Mouse (Mus musculus) kidney, embryonic 16.5 days (tissue): ENCODE measurements around the gene Nbr1. TPM values are rescaled to one million over a fixed set of nuclear protein-coding genes. Genes with fewer than 3 reads are reported as not detected.

Source experiments
- polyA plus RNA-seq: library from polyadenylated mRNA; unstranded; fragments of >200 nt; fragmentation: Nextera tagmentation; extraction: Ambion mirVana; gene quantifications from 2 replicates; pipeline ENCODE4 v1.2.1, GENCODE M21; 2015

Gene Nbr1
- polyA plus RNA-seq, 1 experiment from 2014 or later, result 84.7 TPM

Other genes starting within 250 kb of the Nbr1 start
- 176 and 188 TPM in 2 replicates for gene Becn1, start 249.9 kb upstream of the Nbr1 start, polyA plus RNA-seq
- gene Psme3, start 235.9 kb upstream of the Nbr1 start, polyA plus RNA-seq, result 142 and 148 TPM in 2 replicates
- gene Aoc2, start 227.1 kb upstream of the Nbr1 start, polyA plus RNA-seq, result 1.7 and 2.0 TPM in 2 replicates
- 0.86 and 1.3 TPM in 2 replicates for gene Aoc3, start 221.5 kb upstream of the Nbr1 start, polyA plus RNA-seq
- 2.8 and 3.6 TPM in 2 replicates for gene G6pc, start 184.6 kb upstream of the Nbr1 start, polyA plus RNA-seq
- gene Aarsd1, start 134.5 kb upstream of the Nbr1 start, polyA plus RNA-seq, result 79.2 and 84.1 TPM in 2 replicates
- gene Gm27029, start 127.4 kb upstream of the Nbr1 start, polyA plus RNA-seq, result 10.0 and 16.9 TPM in 2 replicates
- 22.8 and 23.8 TPM in 2 replicates for gene Rundc1, start 127.1 kb upstream of the Nbr1 start, polyA plus RNA-seq
- 10.1 and 10.9 TPM in 2 replicates for gene Ptges3l, start 126.8 kb upstream of the Nbr1 start, polyA plus RNA-seq
- gene Rpl27, start 109.9 kb upstream of the Nbr1 start, polyA plus RNA-seq, result 267 and 290 TPM in 2 replicates
- gene Ifi35, start 103.7 kb upstream of the Nbr1 start, polyA plus RNA-seq, result 17.9 and 18.6 TPM in 2 replicates
- gene Rnd2, start 87.2 kb upstream of the Nbr1 start, polyA plus RNA-seq, result 10.9 and 11.3 TPM in 2 replicates
- 36.5 and 39.3 TPM in 2 replicates for gene Vat1, start 85.9 kb upstream of the Nbr1 start, polyA plus RNA-seq
- 12.5 and 14.9 TPM in 2 replicates for gene Brca1, start 194 bp upstream of the Nbr1 start, polyA plus RNA-seq
- 7.0 and 8.2 TPM in 2 replicates for gene Tmem106a, start 30.1 kb downstream of the Nbr1 start, polyA plus RNA-seq
- not detected in 2 replicates for gene Gm11634, start 47.1 kb downstream of the Nbr1 start, polyA plus RNA-seq
- gene Rdm1, start 75.0 kb downstream of the Nbr1 start, polyA plus RNA-seq, result 41.7 and 43.1 TPM in 2 replicates
- 5.1 and 6.4 TPM in 2 replicates for gene Arl4d, start 113.4 kb downstream of the Nbr1 start, polyA plus RNA-seq
- 31.3 and 33.2 TPM in 2 replicates for gene Dhx8, start 180.8 kb downstream of the Nbr1 start, polyA plus RNA-seq
- 51.0 and 63.2 TPM in 2 replicates for gene Etv4, start 233.2 kb downstream of the Nbr1 start, polyA plus RNA-seq